ENCODE assay signal across 1 mouse cellular context in the genomic region with DNA sequence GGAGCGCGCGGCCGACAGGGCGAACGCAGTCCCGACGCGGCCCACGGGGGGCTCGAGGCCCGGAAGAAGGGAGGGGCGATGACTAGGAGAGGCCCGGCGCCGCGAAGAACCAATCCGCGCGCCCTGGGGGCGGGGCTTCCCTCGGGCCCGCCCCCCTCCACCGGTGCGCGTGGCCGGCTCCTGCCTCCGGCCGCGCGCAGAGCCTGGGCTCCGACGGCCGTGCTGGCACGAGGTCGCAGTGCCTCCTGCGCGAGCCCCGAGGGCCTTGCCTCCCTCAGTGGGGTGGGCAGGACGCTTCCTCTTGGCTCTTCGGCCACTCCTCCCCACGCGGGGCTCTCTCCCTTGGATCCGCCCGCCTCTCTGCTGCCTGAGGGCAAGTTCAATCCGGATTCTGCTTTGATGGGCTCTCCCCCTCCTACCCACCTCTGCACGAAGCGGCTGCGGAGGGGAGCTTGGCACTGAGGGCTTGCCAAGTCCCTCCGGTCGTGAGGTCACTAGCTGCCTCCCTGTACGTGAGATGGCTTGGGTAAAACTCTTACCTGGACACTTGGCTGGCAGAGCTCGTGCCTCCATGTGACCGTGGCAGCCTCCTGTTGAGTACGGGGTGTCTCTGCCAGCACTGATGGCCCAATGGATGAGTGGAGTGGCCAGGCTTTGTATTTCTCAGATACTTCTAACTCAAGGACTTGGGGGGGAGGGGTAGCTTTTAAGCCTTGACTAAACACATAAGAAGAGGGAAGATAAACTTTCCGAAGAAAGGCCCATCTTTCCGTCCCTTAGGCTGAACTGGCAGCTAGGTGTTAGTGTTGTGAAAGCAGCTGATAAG.
TF ChIP-seq lines count a peak whose summit lies in the region.

A gene (minus strand): TSS at position 448 of the 826 bp plus-strand sequence.

TF ChIP-seq in MEL, 35 proteins besides CTCF, POLR2A, EP300 and RAD21 (continued from another document):
- TF ChIP-seq ZNF384 (IDR thresholded peaks at IDR 0.05; ENCODE audit: low read depth, low read length): no peak
- no peak for TF ChIP-seq CHD2 (IDR thresholded peaks at IDR 0.05; ENCODE audit: low read length)
- no peak for TF ChIP-seq KAT2A (conservative IDR thresholded peaks at IDR 0.05; ENCODE audit: low read depth, low read length)
- TF ChIP-seq TCF12 (IDR thresholded peaks at IDR 0.05; ENCODE audit: low read depth, low read length): peak; percentile 7; the same call in 1 of the 2 replicates
- peak; percentile 67 for TF ChIP-seq MAX (IDR thresholded peaks at IDR 0.05; ENCODE audit: low read length)
- no peak for TF ChIP-seq TAL1 (IDR thresholded peaks at IDR 0.05; ENCODE audit: low read length)
- no peak; the same call in 1 of the 2 replicates for TF ChIP-seq MXI1 (IDR thresholded peaks at IDR 0.05; ENCODE audit: low read depth, low read length)
- 0 out of 2 replicates have a peak, but pooled peaks have one; percentile 4 for TF ChIP-seq USF1 (IDR thresholded peaks at IDR 0.05; ENCODE audit: low read depth, low read length)
- TF ChIP-seq GATA1 (IDR thresholded peaks at IDR 0.05; ENCODE audit: low read depth, low read length): no peak
- TF ChIP-seq CHD1 (IDR thresholded peaks at IDR 0.05; ENCODE audit: low read depth, low read length): no peak
- TF ChIP-seq SMC3 (IDR thresholded peaks at IDR 0.05; ENCODE audit: low read depth, low read length): no peak
- 0 out of 2 replicates have a peak, but pooled peaks have one; percentile 60 for TF ChIP-seq MYC (IDR thresholded peaks at IDR 0.05; ENCODE audit: low read depth, low read length)
- no peak; the same call in 1 of the 2 replicates for TF ChIP-seq ETS1 (IDR thresholded peaks at IDR 0.05; ENCODE audit: low read depth, low read length)
- peak; percentile 15; the same call in 1 of the 2 replicates for TF ChIP-seq ZMIZ1 (IDR thresholded peaks at IDR 0.05; ENCODE audit: low read depth, low read length)
